Mouse (Mus musculus) bone marrow, adult 2 months (tissue): ENCODE results near the gene Zdhhc17. TPM values are rescaled to one million over a fixed set of nuclear protein-coding genes. Genes with fewer than 3 reads are reported as not detected.
A peak's percentile ranks its signal among the peaks of the same experiment; 100 is the strongest.

ENCODE experiments used
- H3K27ac ChIP-seq: fragments of 200-500 bp; 2 replicates; pipeline ENCODE4 v1.5.1; 2012; ENCODE audit warnings: low read depth, mild to moderate bottlenecking, control low read depth, inconsistent platforms, low read length; ENCODE audit not compliant: control insufficient read depth, poor library complexity, insufficient read depth
- H3K4me1 ChIP-seq: fragments of 200-500 bp; 2 replicates; pipeline ENCODE4 v1.6.1; 2011; ENCODE audit warnings: low read length; ENCODE audit not compliant: control insufficient read depth, insufficient read depth
- H3K4me3 ChIP-seq: fragments of 200-500 bp; replicated peaks from 2 replicates; pipeline ENCODE3; 2011; ENCODE audit warnings: mild to moderate bottlenecking, low read depth, low read length, control low read depth; ENCODE audit not compliant: control insufficient read depth
- CTCF ChIP-seq: fragments of 200-500 bp; IDR thresholded peaks from 2 replicates; pipeline ENCODE4 v1.5.1; 2011; ENCODE audit warnings: low read length, control low read depth; ENCODE audit not compliant: control insufficient read depth, insufficient read depth
- POLR2A ChIP-seq: fragments of 200-500 bp; IDR thresholded peaks from 2 replicates; pipeline ENCODE4 v1.6.1; 2011; ENCODE audit warnings: low read depth, mild to moderate bottlenecking, control low read depth, low read length, borderline replicate concordance; ENCODE audit not compliant: control insufficient read depth
- WGBS: fragments of 180-500 bp; shearing (Covaris S2); methylation state at CpG from one replicate; pipeline ENCODE4 v1.1.7; 2018; 5-methylcytosine and 5-hydroxymethylcytosine counted together
- polyA plus RNA-seq: library from polyadenylated mRNA; stranded (reverse); fragments of >200 nt; gene quantifications from 2 replicates; pipeline ENCODE4 v1.2.4, GENCODE M21; 2011; ENCODE audit warnings: low replicate concordance; ENCODE audit not compliant: missing spikeins, insufficient read depth, insufficient read length

Zdhhc17 gene
- polyA plus RNA-seq, 1 experiment: 4.6 TPM

- TF ChIP-seq CTCF (no peak), POLR2A (0 out of 2 replicates have a peak, but pooled peaks have one; percentile 19)
- 33% methylated on average over 20 of the region's 20 CpGs for WGBS
- Histone ChIP-seq H3K4me3 (peak overlapping the region; percentile 48), H3K27ac (no peak overlapping the region), H3K4me1 (no peaks in the 10 kb centered on the region; the same call in 1 of the 2 replicates)
These were observed 77.9 kb downstream of the Zdhhc17 start for GRCm38 (mm10) chr10:110931913-110932560.

DNA sequence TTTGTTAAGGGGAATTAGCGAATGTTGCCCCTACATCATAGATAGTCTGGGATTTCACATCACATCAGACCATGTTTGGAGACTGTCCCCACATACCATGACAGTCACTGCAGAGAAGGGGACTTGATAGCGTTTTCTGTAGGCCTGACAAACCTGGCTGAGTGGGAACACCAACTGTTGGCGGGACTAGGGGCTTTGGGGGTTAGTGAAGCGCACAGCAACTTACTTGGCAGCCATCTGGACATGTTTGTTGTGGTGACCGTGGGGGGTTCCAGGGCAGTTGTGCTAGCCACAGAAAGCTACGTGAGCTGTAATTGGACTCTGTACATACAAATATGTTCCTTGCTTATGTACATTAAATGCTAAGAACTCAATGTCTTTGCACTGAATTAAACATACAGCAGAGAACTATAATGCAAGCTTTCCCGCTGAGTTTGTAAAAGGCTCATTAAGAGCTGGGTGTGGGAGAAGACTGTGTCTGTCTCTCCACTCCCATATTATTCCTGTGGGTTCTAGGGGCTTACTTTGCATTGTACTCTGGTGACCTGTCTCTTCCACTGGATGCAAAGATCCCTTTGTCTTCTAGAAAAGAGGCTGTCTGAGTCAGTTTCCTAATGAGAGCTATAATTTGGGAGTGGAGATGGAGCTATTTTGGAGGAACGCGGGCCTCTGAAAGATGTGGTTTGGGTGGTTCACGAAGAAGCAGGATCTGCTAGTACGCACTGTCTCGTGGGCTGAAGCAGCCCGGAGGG is 78.6 kb downstream of the Zdhhc17 start:
- TF ChIP-seq CTCF (no peak), POLR2A (no peak)
- WGBS: 59% methylated on average over 13 of the region's 13 CpGs
- peak overlapping the region; percentile 48 for H3K4me3 ChIP-seq
- H3K27ac ChIP-seq: no peak overlapping the region
- no peaks in the 10 kb centered on the region; the same call in 1 of the 2 replicates for H3K4me1 ChIP-seq

- WGBS: 75% methylated on average over 4 of the region's 4 CpGs
- Histone ChIP-seq H3K4me3 (no peak overlapping the region), H3K27ac (no peak overlapping the region), H3K4me1 (no peaks in the 10 kb centered on the region)
- TF ChIP-seq CTCF: no peak
These were observed 80.2 kb downstream of the Zdhhc17 start for GRCm38 (mm10) chr10:110929756-110930155.

GRCm38 (mm10) chr10:110927491-110927890 is 82.4 kb downstream of the Zdhhc17 start:
- Histone ChIP-seq H3K4me1 (no peaks in the 10 kb centered on the region), H3K4me3 (no peak overlapping the region), H3K27ac (no peak overlapping the region)
- 81% methylated on average over 11 of the region's 11 CpGs for WGBS
- TF ChIP-seq CTCF (no peak), POLR2A (no peak)

DNA sequence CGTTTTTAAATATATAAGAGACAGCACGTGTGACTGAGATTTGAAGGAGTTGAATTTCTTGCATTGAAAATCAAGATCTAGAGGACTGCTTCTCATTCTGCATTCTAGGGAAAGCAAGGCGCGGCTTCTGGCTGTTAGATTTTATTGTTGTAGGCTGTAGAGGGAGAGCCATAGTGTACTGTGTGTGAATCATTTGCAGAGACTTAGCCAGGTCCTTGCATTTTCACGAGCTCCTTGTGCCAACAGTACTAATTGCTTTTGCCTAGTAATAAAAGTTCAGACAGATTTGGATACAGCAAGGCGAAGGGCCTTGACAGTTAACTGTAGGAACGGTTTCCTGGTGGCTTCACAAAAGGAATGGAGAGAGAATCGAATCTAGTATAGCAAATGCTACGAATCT is 87.3 kb downstream of the Zdhhc17 start:
- Histone ChIP-seq H3K27ac (no peak overlapping the region), H3K4me1 (peaks cover 2% of the 10 kb centered on the region; the same call in 1 of the 2 replicates), H3K4me3 (no peak overlapping the region)
- 80% methylated on average over 9 of the region's 9 CpGs for WGBS
- TF ChIP-seq CTCF (no peak), POLR2A (no peak)

DNA sequence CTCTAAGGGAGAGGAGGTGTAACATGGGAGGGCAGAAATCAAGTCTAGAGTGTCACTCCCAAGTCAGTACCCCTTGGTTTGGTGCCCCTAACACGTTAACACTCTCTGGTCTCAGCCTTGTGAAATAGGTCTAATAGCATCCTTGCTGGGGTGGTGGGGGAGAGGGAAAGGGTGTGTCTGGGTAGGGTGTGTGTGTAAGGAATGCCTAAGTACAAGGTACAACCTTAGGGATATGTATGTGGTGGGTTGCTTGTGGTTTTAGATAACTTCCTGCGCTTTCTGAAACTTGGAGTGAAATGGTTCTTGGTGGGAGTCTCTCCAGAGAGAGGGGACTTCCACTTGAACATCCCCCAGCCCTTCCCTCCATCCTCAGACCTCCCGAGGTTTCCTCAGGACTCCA is 88.0 kb downstream of the Zdhhc17 start:
- Histone ChIP-seq H3K27ac (no peak overlapping the region), H3K4me1 (peaks cover 2% of the 10 kb centered on the region; the same call in 1 of the 2 replicates), H3K4me3 (no peak overlapping the region)
- WGBS: 70% methylated on average over 3 of the region's 3 CpGs
- TF ChIP-seq CTCF (no peak), POLR2A (no peak)

- WGBS: 4% methylated on average over 15 of the region's 15 CpGs
- TF ChIP-seq CTCF (no peak), POLR2A (no peak)
- peak overlapping the region; percentile 70 for H3K4me3 ChIP-seq
- H3K27ac ChIP-seq: no peak overlapping the region
- peaks cover 2% of the 10 kb centered on the region; the same call in 1 of the 2 replicates for H3K4me1 ChIP-seq
These were observed 89.5 kb downstream of the Zdhhc17 start for GRCm38 (mm10) chr10:110920368-110920950.

DNA sequence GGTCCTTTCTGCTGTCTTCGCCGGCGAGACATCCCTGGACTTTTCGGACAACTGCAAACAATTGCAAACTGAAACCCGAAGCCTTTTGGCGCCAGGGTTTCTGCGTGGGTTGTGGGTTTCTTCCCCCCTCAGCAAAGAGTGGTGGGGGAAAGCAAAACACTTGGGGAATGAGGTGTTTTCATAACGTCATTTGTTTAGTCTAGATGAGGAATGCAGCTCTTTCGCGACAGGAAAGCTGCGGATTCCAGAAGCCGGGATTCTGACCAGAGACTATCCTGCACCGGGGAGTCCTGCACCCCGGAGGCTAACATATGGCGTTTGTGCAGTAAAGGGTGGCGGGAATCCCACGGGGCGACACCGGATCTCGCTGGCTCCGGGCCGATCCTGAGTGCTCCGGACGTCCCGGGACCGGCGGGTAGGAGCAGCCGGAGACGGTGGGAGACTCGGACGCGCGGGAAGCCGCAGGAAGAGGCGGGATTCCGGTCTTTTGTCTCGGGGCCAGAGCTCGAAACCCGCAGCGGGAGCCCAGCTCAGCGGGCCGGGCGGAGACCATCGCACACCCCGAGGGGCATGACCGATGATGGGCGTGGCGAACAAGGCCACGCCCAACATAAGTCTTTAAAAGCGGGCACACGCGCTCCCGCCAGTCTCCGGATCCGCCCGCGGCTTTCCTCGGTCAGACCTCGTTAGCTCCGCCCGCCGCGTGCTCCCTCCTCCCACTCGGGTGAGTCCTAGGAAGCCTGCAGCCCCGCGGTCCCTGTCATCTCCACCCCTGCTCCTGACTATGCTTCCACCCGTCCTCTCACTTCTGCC is 90.2 kb downstream of the Zdhhc17 start, which contains the start of gene Csrp2:
TSS of gene Csrp2 (plus strand) at position 259 of the 813 bp plus-strand sequence.
- WGBS: under 1% methylated on average over 67 of the region's 67 CpGs
- no peak for TF ChIP-seq CTCF
- peak; percentile 77 for TF ChIP-seq POLR2A
- Histone ChIP-seq H3K27ac (peak within 1 kb of the TSS; percentile 55), H3K4me1 (peaks cover 2% of the 10 kb centered on the region; the same call in 1 of the 2 replicates), H3K4me3 (peak within 1 kb of the TSS; percentile 70)
